Mouse (Mus musculus): Measurements from ENCODE around the gene Tns3.

The Tns3 gene

DNA sequence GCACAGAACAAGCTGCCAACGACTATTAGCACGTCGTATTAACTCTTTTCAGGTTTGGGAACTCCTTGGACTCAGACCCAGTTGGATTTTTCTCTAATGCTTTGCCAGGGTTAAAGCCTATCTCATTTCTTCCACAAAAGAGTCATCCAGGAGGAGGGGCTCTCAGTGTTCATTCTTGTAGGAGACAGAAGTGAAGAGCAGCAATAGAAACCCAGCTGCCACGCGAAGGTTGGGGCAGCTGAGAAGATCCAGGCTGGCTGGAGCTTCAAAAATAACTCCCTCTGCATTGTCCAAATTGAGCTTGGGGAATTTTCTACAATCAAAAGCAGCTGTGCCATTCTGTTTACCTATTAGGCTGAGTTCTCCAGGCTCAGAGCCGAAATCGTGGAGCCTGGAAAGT is 16.3 kb upstream of the Tns3 start:
- no peak for DNase-seq (ENCODE audit: low read depth, low spot score)

DNA sequence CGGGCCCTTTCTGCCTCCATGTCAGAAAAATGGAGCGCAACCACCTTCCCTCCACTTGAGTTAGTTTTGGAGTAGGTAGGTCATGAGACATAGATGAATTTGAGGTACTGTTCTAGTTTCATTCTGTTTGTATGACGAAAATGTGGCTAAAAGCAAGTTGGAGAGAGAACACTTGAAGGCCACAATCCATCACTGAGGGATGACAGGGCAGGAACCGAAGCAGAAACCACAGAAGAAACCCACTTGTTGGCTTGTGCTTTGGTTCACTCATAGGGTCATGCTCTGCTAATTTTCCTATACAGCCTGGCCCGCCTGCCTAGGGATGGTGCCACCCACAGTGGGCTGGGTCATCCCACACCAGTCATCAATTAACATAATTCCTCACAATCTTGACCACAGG is 14.9 kb upstream of the Tns3 start:
- peak; percentile 50 for DNase-seq (ENCODE audit: low read depth, low spot score)

DNA sequence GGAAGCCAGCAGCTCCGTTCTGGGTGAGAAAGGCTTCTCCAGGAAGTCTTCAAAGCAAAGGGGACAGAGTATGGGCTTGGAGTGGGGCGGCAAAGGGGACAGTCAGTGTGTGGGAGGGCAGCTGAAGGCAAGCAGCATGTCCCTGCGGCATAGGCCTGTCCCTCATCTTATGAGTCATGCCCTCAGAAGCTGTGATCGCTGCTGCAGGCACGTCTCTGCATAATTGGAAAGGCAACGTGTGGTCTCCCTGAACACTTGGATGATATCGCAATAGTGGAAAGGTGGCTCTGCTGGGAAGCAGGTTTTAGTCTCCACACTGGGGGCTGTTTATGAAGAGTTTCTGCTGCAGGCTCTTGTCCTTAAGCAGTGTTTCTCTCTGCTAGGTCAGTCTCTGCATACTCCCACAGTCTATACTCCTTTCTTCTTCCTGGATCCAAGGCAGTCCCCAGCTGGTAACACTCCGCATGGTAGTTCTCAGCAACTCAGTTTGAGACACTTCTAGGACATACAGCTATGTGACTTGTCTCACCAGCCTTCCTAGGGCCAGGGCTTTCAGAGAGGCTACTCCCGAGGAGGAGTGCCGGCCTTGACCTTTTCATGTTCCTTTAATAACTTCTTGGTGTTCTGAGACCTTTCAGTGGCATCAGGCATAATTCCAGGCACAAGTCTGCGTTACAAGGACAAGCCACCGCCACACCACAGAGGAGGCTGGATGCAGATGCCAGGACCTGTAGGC is 14.1 kb upstream of the Tns3 start:
- DNase-seq (ENCODE audit: low read depth, low spot score), result no peak

DNA sequence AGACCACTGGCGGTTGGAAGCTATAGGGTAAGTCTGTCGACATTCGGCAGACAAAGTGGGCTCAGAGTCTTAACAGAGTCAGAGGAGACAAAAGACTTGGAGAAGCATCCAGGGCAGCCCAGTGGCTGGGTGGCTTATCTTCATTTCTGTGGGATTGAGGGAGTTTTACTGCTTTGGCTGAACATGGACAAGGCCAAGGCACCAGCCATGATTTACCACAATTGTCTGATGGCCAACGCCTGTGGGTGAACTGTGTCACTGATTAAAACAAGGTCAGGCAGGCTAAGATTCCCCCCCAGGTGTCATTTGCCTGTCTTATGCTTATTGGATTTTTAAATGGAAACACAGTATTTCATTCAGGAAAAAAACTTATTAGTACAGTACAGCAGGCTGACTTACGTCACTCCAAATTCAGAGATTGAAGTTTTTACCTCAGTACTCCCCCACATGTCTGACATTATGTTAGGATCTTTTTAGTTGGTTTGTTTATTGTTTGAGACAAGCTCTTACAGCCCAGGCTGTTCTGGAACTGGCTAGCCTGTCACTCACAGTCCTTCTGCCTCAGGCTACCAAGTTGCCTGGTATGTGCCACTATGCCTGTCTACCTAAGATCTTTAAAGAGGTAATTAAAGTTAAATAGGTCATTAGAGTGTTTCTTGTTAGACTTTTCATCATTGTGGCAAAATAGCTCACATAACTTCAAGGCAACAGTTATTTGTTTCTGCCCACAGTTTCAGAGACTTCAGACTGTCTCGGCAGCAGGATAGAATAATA is 11.6 kb upstream of the Tns3 start:
- DNase-seq (ENCODE audit: low read depth, low spot score), result no peak

DNA sequence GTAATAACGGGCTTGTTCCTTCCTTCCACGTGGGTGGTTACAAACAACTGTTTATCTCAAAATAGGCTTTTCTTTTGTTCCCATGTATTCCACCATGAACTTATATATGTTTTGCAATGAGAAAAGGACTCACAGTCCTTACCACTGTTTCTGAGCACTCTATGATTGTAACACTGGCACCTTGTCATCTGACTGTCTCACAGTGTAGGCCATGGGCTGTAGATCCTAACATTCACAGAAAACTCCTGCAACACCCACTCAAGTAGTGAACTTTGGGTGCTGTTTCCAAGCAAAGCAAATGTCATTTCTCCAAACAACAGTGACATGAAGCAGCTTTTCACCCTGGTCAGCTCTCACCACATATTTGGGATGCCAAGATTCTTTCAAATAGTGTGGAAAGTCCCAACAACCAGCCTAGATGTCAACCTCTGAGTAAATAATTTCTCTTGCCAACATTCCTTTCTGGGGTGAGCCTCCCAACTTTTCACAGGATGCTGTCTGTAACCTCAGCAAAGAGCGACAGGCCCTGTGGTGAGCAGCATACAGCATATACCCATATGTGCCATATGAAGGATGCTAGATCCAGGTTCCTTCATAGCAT is 10.3 kb upstream of the Tns3 start:
- DNase-seq (ENCODE audit: low read depth, low spot score), result no peak

DNA sequence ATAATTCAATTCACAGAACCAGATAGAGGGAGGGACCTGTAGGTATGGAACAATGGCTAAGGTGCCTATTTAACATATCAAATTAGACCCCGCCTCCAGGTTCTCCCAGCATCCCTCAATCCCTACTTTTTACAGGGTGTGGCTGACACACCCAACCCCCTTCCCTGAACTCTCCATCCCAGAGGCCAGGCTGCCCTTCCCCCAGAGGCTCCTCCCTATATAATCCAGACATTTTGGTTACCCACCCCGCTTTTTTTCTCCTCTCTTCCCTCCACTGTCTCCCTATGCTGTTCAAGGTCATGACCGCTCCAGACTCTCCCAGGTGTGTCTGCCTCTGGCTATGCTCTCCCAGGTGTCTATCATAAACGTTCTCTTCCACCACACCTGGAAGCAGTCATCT is 7.4 kb upstream of the Tns3 start:
- DNase-seq (ENCODE audit: low read depth, low spot score), result no peak

DNA sequence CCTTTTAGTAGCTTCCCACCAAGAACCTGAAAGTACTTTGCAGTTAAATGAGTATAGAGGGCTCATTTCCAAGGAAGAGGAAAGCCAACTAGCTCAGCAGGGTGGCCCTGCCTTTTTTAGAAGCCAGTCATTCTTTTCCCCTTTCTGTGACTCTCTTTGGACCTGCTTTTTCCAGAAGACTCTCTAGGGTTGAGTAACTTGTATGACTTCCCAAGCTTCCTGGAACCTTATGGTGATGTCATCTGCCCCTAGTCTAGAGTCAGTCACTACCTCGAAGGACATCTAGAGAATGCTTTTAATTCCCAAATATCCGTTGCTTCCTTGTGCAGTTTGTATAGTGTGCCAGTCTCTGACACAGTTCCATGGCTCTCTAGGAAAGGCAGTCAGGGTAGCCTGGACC is 4.8 kb upstream of the Tns3 start:
- no peak for DNase-seq (ENCODE audit: low read depth, low spot score)

DNA sequence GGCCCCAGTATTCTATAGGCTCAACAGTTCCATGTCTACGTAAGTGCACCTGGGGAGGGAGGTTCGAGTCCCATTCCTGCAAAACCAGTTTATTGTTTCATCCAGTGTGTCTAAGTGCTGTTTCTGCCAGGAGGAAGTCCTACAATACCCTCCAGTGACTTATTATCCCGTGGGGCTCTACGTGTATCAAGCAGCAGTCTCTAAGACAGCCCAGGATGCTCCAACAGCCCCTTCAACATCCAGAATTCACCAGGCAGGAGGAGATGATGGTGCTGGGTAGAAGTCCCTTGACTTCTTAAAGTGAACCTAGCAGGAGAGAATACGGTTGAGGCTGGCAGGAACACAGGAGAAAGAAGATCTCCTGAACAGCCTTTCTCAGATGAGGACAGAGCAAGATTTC is 462 bp upstream of the Tns3 start:
- no peak for DNase-seq (ENCODE audit: low read depth, low spot score)

DNA sequence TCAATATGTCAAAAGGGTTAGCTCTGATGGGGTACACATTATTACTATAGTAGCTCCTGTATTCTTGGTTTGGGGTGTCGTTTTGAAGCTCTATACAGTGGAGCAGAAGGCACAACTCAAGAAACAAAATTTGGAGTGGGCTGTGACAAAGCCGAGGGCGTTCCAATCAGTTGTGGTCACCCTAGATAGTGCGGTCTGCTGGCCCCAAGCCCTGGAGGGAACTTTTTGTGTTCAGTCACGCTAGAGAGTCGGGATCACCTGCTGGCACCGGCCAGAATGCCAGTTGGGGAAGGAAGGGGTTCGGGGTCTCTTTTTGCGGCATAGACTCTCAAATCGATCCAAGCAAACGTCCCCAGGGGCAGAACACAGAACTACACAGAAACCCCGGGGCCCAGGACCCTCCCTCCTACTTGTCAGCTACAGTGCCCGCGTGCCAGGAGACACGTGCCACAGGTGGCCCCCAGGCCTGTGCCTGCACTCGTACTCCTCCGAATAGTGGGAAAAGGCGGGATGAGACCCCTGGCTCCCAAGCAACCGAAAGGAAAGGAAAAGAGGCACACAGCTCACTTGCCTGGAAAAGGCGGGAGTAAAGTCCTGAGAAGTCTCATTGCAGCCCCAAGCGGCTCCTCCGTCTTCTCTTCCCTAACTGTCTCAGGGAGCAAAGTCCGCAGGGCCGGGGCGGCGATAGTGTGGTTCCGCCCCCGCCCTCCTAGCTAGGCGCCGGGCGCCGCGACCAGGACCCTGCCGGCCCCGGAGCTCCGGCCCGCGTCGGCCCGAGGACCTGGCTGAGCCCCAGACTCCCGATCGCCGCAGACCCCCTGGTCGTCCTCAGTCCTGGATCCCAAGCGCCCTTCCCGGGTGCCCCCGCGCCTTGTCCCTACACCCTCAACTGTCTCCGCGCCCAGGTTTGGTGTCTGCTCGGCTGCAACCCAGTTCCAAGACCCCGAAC is 617 bp downstream of the Tns3 start:
- DNase-seq (ENCODE audit: low read depth, low spot score), result no peak

DNA sequence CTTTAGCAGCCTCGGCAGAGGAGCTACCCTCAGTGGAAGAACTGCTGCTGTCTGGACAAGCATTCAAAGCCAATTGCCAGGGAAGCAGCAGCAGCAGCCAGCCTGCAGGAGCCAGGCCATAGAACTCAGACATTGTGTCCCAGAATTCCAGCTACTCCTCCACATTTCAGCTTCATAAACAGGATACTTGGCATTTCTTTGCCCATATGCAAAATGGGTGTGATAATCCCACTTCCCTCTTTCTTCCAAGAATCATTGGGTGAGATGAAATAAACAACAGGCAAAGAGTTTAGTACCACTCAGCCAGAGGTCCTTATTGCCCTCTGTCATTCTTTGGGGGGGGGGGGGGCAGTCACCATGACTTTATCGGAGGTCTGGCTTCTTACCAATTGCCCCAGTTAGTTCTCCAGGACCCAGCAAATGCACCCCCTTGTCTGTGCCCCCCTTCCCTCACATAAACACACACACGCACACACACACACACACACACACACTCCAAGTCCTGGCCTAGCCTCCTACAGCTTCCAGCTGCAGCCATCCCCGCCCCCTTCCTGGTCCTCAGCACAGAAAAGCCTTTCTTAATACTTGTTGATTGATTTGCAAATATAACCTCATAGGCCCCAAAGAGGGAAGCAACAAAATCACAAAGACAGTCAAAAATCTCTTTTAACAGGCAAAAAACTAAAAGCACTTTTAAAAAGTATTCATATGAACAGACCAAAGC is 1.5 kb downstream of the Tns3 start:
- DNase-seq (ENCODE audit: low read depth, low spot score), result no peak

DNA sequence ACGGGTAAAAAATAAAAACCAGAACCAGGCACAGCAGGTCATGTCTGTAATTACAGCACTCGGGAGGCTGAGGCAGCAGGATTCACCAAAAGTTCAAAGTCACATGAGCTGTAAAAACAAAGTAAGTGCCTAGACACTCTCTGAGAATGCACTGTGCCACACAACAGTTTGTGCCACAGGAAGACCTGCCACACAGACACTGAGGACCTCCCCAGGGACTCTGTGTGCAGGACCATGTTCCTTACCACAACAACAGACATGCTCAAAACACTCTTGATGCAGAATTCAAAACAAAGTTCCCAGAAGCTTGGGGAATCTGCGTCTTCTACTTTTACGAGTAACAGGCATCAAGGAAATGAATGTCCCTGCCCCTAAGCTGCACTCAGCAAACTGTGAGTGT is 3.4 kb downstream of the Tns3 start:
- DNase-seq (ENCODE audit: low read depth, low spot score), result no peak

DNA sequence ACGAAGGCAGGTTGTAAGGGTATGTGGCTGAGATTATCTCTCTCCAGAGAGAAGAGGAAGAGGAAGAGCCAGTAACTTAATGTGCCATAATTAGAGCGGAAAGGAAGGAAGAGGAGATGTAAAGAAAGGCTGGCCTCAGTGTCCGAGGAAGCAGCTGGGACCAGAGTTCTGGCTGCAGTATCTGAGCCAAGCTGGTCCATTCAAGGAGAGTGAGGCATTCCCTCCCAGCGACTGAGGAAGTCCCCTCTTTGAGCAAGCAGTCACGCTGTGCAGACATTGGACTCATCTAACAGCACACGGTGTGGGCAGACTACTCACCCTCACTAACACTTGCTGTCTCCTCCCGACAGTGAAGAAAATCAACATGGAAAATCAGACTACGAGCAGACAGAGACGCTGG is 4.5 kb downstream of the Tns3 start:
- no peak for DNase-seq (ENCODE audit: low read depth, low spot score)

DNA sequence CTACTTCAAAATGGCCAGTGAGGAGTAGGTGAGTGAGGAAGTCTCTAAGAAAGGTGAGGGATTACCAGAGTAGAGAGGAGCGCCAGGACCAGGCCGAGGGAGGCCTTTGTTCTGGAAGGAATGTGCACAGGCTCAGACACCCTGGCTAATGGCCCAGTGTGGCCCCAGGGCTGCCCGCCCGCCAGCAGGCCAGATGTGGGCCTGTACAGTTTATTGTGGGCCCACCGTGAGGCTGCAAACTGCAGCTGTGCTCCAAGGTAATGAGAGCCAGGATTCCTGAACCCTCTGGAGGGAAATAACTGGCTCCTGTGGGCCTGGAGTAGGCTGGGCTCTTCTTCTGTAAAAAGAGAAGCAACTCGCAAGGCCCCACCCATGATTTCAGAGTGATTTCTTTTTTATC is 5.3 kb downstream of the Tns3 start:
- no peak for DNase-seq (ENCODE audit: low read depth, low spot score)

DNA sequence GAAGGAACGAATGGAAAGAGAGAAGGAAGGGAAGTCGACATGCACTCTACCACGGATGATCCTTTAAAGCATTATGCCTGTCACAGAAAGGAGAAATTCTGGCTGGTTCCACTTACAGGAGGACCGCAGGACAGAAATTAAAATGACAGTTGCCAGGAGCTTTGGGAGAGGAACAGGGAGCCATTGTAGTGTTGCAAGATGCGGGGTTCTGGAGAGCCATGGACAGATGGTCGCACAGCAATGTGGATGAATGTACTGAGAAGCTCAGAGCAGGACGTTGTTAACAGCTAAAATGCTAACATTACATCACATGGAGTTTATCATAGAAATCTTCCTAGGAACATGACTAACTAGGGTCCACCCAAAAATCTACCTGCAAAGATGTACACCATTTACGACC is 6.8 kb downstream of the Tns3 start:
- DNase-seq (ENCODE audit: low read depth, low spot score), result no peak

DNA sequence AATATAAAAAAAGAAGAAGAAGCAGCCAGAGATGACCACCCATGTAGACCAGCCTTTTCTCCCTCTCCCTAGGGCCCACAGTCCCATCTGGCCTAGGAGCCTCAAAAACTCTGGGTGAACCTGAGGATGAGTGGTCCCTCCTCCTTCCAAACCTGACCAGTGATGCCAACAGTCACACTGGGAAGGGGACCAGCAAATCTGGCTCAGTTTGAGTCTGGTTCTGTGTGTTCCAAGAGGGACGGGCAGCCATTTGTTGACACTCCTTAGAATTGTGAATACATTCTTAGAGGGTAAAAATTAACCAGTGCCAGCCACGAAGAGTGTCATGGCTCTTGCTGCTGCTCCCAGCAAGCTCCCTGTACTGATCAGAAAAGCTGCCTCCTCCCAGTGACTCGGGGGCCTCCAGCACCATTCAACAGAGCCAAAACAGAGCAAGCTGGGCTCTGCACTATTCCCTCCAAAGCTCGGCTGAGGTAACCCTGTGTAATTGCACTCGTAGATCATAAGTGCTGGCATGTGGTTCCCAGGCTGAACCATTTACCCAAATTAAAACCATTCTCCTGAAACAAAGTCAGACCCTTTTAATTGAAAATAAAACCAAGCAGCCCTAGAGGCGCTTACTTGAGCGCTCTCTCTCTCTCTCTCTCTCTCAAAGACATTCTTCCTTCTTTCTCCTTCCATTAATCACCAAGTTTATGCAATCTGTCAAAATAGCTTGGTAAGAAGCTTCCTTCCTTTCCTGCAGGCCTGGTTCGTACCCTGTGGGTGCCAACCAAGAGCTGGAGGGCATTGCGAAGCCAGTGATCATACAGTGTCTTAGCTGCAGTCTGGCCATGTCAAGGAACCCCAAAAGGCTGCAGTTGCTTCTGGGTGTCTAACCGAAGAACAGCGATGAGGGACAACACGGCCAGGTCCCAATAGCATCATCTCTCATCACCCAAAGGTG is 7.6 kb downstream of the Tns3 start:
- DNase-seq (ENCODE audit: low read depth, low spot score), result no peak

DNA sequence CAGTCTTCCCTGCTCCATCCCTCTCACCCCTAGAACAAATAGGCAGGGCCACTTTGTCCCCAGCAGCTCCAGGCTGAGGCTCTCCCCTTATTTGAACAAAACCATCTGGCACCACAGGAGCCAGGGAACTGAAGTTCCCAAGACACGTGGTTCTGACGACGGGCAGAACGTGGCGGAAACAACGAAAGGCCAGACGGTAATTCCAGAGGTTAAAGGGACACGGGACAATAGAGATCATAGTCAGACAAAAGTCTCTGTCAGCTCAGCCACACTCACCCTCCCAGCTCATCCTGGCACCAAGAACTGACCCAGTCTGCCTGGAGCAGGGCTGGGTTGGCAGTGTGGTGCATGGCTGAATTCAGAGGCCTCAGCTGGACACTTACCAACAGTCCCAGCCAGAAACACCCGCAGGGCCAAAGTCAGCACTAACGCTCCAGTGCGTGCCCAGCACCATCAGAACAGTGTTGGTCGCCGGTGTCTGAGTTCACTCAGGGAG is 10.5 kb downstream of the Tns3 start:
- DNase-seq (ENCODE audit: low read depth, low spot score), result no peak

DNA sequence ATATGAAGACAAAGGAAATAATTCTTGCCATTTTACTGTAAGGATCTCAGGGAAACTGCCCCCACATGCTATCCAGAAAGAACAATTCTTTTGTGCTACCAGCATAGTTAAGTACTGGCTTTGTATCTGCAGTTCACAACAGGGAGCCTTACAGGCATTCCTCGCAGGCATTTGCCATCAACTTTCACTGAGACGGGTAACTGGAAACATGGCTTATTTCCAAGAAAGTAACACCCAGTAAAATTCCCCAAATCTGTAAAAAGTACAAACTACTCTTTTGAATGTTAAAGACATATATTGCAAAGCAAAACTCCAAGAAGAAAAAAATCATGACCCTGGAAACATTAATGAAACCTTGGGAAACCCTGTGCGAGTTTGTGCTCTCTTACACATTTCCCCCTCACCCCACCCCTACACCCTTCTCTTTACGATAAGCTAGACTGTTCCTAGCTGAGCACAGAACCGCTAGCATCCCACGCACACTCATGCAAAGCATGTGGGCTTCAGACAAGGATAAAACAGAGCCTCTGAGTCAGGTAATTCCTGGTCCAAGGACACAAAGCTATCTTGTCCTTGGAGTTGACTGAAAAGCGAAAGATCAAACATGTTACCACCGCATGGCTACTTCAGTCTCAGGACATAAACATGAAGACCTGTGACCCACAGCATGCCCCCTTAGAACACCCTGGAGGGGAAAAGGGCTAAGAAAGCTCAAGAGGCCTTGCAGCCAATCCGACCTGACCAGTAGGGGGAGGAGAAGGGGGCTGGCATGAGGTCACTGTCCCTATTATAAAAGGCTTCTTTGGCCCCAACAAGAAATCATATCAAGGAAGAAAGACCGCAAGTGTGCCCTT is 11.3 kb downstream of the Tns3 start:
- no peak for DNase-seq (ENCODE audit: low read depth, low spot score)

DNA sequence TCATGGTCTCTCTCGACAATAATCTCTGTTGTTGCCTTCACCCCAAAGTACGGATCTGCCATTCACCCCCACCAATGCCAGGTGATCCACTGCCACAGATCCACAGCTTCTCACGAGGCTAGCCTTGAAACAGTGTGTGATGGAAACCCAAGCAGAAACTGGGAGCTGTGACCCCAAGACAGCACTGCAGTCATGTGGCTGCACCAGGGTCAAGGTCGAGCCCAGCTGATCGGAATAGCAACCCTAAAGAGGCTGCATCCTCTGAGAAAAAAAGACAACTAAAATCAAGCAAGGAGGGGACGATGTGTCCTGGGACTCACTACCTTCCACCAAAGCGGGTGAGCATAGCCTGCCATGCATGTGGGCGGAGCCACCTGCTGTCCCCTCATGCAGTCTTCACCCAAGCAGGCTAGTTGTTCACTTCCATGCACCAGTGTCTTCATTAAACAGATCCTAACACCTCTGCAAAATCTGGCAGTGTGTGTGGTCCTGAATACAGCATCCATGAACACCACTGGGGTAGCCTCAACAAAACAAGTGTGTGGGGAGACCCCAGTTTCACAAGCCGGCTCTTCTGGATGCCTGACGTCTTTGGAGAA is 12.1 kb downstream of the Tns3 start:
- DNase-seq (ENCODE audit: low read depth, low spot score), result no peak

Measured in A20 (cell line).